Mouse (Mus musculus) brain, embryonic 14.5 days (tissue): ENCODE measurements around the gene Olfr1446.

Experiments
- CTCF ChIP-seq: fragments of 200-500 bp; IDR thresholded peaks from 2 replicates; pipeline ENCODE4 v1.5.1; 2012; ENCODE audit warnings: inconsistent platforms, mild to moderate bottlenecking, moderate library complexity, borderline replicate concordance; ENCODE audit not compliant: insufficient read depth, insufficient read length; ENCODE audit errors: extremely low read depth
- POLR2A ChIP-seq: fragments of 200-500 bp; IDR thresholded peaks from 2 replicates; pipeline ENCODE4 v1.6.1; 2012; ENCODE audit warnings: mild to moderate bottlenecking, inconsistent platforms, borderline replicate concordance; ENCODE audit not compliant: poor library complexity, insufficient read depth, insufficient read length, severe bottlenecking; ENCODE audit errors: extremely low read depth

DNA sequence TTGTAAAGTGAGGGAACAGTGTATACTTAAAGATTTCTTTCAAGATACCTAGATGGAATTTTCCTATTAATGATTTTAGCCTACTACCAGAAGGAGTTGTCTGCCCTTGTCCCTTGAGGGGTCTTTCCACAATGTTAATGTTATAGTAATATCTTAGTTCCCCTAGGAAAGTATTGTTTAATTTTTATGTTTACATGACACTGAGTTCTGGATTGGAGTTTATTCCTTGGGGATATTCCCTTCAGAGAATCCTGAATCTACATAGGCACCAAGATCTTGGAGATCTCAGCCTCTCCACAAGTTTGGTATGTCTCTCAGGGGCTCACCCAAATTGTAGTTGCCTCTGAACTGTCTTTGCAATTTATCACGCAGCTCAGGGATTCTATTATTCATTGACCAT lies 36.3 kb downstream of the Olfr1446 start, which contains the start of gene Olfr1444:
- TF ChIP-seq CTCF, result no peak
- no peak for TF ChIP-seq POLR2A
